Mouse (Mus musculus): ENCODE data around the gene Fkbp2. TPM values are rescaled to one million over a fixed set of nuclear protein-coding genes. Genes with fewer than 3 reads are reported as not detected.

Fkbp2 gene
- total and polyA plus RNA-seq, 3 experiments = 17.6 to 87.0 (median 44.6) TPM

GRCm38 (mm10) chr19:6949532-6949931, 30.8 kb downstream of the Fkbp2 start:
- Histone ChIP-seq H3K4me2 (ENCODE audit: insufficient read depth, low read depth, poor library complexity, severe bottlenecking) (no peak overlapping the region), H3K79me2 (replicated peaks; ENCODE audit: control insufficient read depth, extremely low read depth, insufficient read depth, poor library complexity, severe bottlenecking) (no peaks in the 10 kb centered on the region), H3K27me3 (replicated peaks) (no peaks in the 10 kb centered on the region), H3K36me3 (replicated peaks in 1 of 2; ENCODE audit: control insufficient read depth in 1 of 2, insufficient read depth in 1 of 2, low read length in 1 of 2) (peaks cover 13 to 83% of the 10 kb centered on the region in 2 experiments), H3K4me3 (replicated peaks in 1 of 3; ENCODE audit: low read depth in 2 of 3, low read length in 2 of 3, poor library complexity in 1 of 3) (no peak overlapping the region), H3K9ac (ENCODE audit: insufficient read depth, low read depth) (no peak overlapping the region), H3K27ac (ENCODE audit: insufficient read depth, low read depth) (no peak overlapping the region), H3K4me1 (ENCODE audit: control insufficient read depth in 1 of 2, insufficient read depth in 2 of 2) (peaks cover 3 to 14% of the 10 kb centered on the region in 2 experiments; a peak in 2 of 4 replicates), H3K9me3 (replicated peaks; ENCODE audit: low read length) (no peaks in the 10 kb centered on the region)
- DNase-seq (ENCODE audit: extremely low read depth) = no peak
- dilution Hi-C loops (cut with MboI; ENCODE audit: extremely low pct_ligation_motif_present, extremely low pct_unique_long_range_greater_than_20kb, low sequenced_read_pairs) = no loop called here
- in situ Hi-C loops (cut with MboI; ENCODE audit: low pct_ligation_motif_present, low pct_unique_long_range_greater_than_20kb, low sequenced_read_pairs) = no loop called here
- TF ChIP-seq E2F4 (IDR thresholded peaks at IDR 0.05; ENCODE audit: insufficient replicate concordance, low read depth, low read length) = no peak
- TF ChIP-seq JUN (IDR thresholded peaks at IDR 0.05; ENCODE audit: insufficient read depth, low read depth, low read length) = no peak

- no peaks in the 10 kb centered on the region for H3K79me2 ChIP-seq (replicated peaks; ENCODE audit: control insufficient read depth, extremely low read depth, insufficient read depth, poor library complexity, severe bottlenecking)
- no peak overlapping the region for H3K27ac ChIP-seq (ENCODE audit: insufficient read depth, low read depth)
- H3K27me3 ChIP-seq (replicated peaks) = no peaks in the 10 kb centered on the region
- in situ Hi-C loops (cut with MboI; ENCODE audit: low pct_ligation_motif_present, low pct_unique_long_range_greater_than_20kb, low sequenced_read_pairs) (no loop called here), dilution Hi-C loops (cut with MboI; ENCODE audit: extremely low pct_ligation_motif_present, extremely low pct_unique_long_range_greater_than_20kb, low sequenced_read_pairs) (no loop called here)
- H3K36me3 ChIP-seq (replicated peaks in 1 of 2; ENCODE audit: control insufficient read depth in 1 of 2, insufficient read depth in 1 of 2, low read length in 1 of 2) = peaks cover 9 to 76% of the 10 kb centered on the region in 2 experiments
- no peak for TF ChIP-seq E2F4 (IDR thresholded peaks at IDR 0.05; ENCODE audit: insufficient replicate concordance, low read depth, low read length)
- no peak for TF ChIP-seq ZKSCAN1 (IDR thresholded peaks at IDR 0.05; ENCODE audit: borderline replicate concordance, low read depth, low read length)
- TF ChIP-seq IRF4 (IDR thresholded peaks at IDR 0.05; ENCODE audit: low read depth, low read length) = no peak
- TF ChIP-seq MAZ (IDR thresholded peaks at IDR 0.05; ENCODE audit: low read depth, low read length) = no peak
- no peak for TF ChIP-seq KAT2A (IDR thresholded peaks at IDR 0.05; ENCODE audit: insufficient replicate concordance, low read length)
- TF ChIP-seq JUND (conservative IDR thresholded peaks at IDR 0.05; ENCODE audit: low read depth, low read length) = no peak
- TF ChIP-seq EP300 (IDR thresholded peaks at IDR 0.05; ENCODE audit: low read length) = no peak
- H3K4me2 ChIP-seq (ENCODE audit: insufficient read depth, low read depth, poor library complexity, severe bottlenecking) = no peak overlapping the region
- H3K4me3 ChIP-seq (replicated peaks in 1 of 3; ENCODE audit: low read depth in 2 of 3, low read length in 2 of 3, poor library complexity in 1 of 3) = no peak overlapping the region
- no peaks in the 10 kb centered on the region for H3K9me3 ChIP-seq (replicated peaks; ENCODE audit: low read length)
- DNase-seq (ENCODE audit: extremely low read depth) = no peak
- peaks cover 3 to 13% of the 10 kb centered on the region in 2 experiments; a peak in 2 of 4 replicates for H3K4me1 ChIP-seq (ENCODE audit: control insufficient read depth in 1 of 2, insufficient read depth in 2 of 2)
- H3K9ac ChIP-seq (ENCODE audit: insufficient read depth, low read depth) = no peak overlapping the region
Observed at GRCm38 (mm10) chr19:6948186-6948585, 32.1 kb downstream of the Fkbp2 start.

- H3K4me2 ChIP-seq (ENCODE audit: insufficient read depth, low read depth, poor library complexity, severe bottlenecking) = no peak overlapping the region
- H3K9me3 ChIP-seq (replicated peaks; ENCODE audit: low read length) = no peaks in the 10 kb centered on the region
- no peaks in the 10 kb centered on the region for H3K79me2 ChIP-seq (replicated peaks; ENCODE audit: control insufficient read depth, extremely low read depth, insufficient read depth, poor library complexity, severe bottlenecking)
- no peak overlapping the region for H3K27ac ChIP-seq (ENCODE audit: insufficient read depth, low read depth)
- no peak for DNase-seq (ENCODE audit: extremely low read depth)
- dilution Hi-C loops (cut with MboI; ENCODE audit: extremely low pct_ligation_motif_present, extremely low pct_unique_long_range_greater_than_20kb, low sequenced_read_pairs) = no loop called here
- H3K9ac ChIP-seq (ENCODE audit: insufficient read depth, low read depth) = no peak overlapping the region
- peaks cover 5 to 17% of the 10 kb centered on the region in 2 experiments for H3K4me1 ChIP-seq (ENCODE audit: control insufficient read depth in 1 of 2, insufficient read depth in 2 of 2)
- no peak overlapping the region for H3K4me3 ChIP-seq (replicated peaks in 1 of 3; ENCODE audit: low read depth in 2 of 3, low read length in 2 of 3, poor library complexity in 1 of 3)
- TF ChIP-seq USF1 (IDR thresholded peaks at IDR 0.05; ENCODE audit: low read depth, low read length) (no peak), PAX5 (IDR thresholded peaks at IDR 0.05; ENCODE audit: low read length) (no peak), CTCF (conservative IDR thresholded peaks at IDR 0.05 in 1 of 2, IDR thresholded peaks at IDR 0.05 in 1 of 2; ENCODE audit: low read depth in 2 of 2, low read length in 2 of 2) (no peak), ZMIZ1 (IDR thresholded peaks at IDR 0.05; ENCODE audit: low read depth, low read length) (no peak), TBP (conservative IDR thresholded peaks at IDR 0.05; ENCODE audit: low read depth, low read length) (no peak), TCF12 (IDR thresholded peaks at IDR 0.05; ENCODE audit: low read depth, low read length) (no peak), ETS1 (conservative IDR thresholded peaks at IDR 0.05; ENCODE audit: low read depth, low read length) (no peak), UBTF (IDR thresholded peaks at IDR 0.05; ENCODE audit: low read depth, low read length) (no peak), MAFK (IDR thresholded peaks at IDR 0.05; ENCODE audit: insufficient replicate concordance, low read length) (no peak), JUND (conservative IDR thresholded peaks at IDR 0.05; ENCODE audit: low read depth, low read length) (no peak), POLR2AphosphoS2 (IDR thresholded peaks at IDR 0.05; ENCODE audit: low read depth, low read length) (no peak), USF2 (conservative IDR thresholded peaks at IDR 0.05; ENCODE audit: low read depth, low read length) (no peak), MAX (IDR thresholded peaks at IDR 0.05; ENCODE audit: low read length) (no peak), SIN3A (IDR thresholded peaks at IDR 0.05; ENCODE audit: low read length) (no peak), CHD1 (IDR thresholded peaks at IDR 0.05; ENCODE audit: low read depth, low read length) (no peak), HCFC1 (IDR thresholded peaks at IDR 0.05; ENCODE audit: low read depth, low read length) (no peak), NRF1 (IDR thresholded peaks at IDR 0.05; ENCODE audit: low read depth, low read length) (no peak), ZC3H11A (IDR thresholded peaks at IDR 0.05; ENCODE audit: low read depth, low read length) (no peak), POLR2A (IDR thresholded peaks at IDR 0.05; ENCODE audit: low read depth, low read length) (no peak)
- no peaks in the 10 kb centered on the region for H3K27me3 ChIP-seq (replicated peaks)
- peaks cover 9 to 72% of the 10 kb centered on the region in 2 experiments for H3K36me3 ChIP-seq (replicated peaks in 1 of 2; ENCODE audit: control insufficient read depth in 1 of 2, insufficient read depth in 1 of 2, low read length in 1 of 2)
- in situ Hi-C loops (cut with MboI; ENCODE audit: low pct_ligation_motif_present, low pct_unique_long_range_greater_than_20kb, low sequenced_read_pairs) = no loop called here
Observed at GRCm38 (mm10) chr19:6947742-6948141, 32.6 kb downstream of the Fkbp2 start.

Data from CH12.LX (cell line).